Mouse (Mus musculus) midbrain, embryonic 10.5 days (tissue): ENCODE data around the gene Spdye4c. TPM values are rescaled to one million over a fixed set of nuclear protein-coding genes. Genes with fewer than 3 reads are reported as not detected.

Experiments used
- DNase-seq: peaks from one replicate; pipeline ENCODE4 v3.0.0-alpha.2; 2017; ENCODE audit warnings: low spot score
- H3K27ac ChIP-seq: fragments of 300-500 bp; sonication (generic); replicated peaks from 2 replicates; pipeline ENCODE4 v1.5.1; 2016; ENCODE audit warnings: mild to moderate bottlenecking
- H3K27me3 ChIP-seq: fragments of 300-500 bp; sonication (generic); 2 replicates; pipeline ENCODE4 v1.6.1; 2016; ENCODE audit warnings: low read depth, mild to moderate bottlenecking; ENCODE audit not compliant: poor library complexity, severe bottlenecking
- H3K36me3 ChIP-seq: fragments of 300-500 bp; sonication (generic); 2 replicates; pipeline ENCODE4 v1.6.1; 2016; ENCODE audit warnings: mild to moderate bottlenecking, moderate library complexity
- H3K4me1 ChIP-seq: fragments of 300-500 bp; sonication (generic); 2 replicates; pipeline ENCODE4 v1.6.1; 2016
- H3K4me3 ChIP-seq: fragments of 300-500 bp; sonication (generic); 2 replicates; pipeline ENCODE4 v1.5.1; 2016; ENCODE audit warnings: mild to moderate bottlenecking, moderate library complexity
- H3K9me3 ChIP-seq: fragments of 300-500 bp; sonication (generic); replicated peaks from 2 replicates; pipeline ENCODE4 v1.6.1; 2016; ENCODE audit warnings: mild to moderate bottlenecking
- WGBS: fragments of 180-500 bp; shearing (Covaris S2); methylation state at CpG from one replicate; pipeline ENCODE4 v1.1.7; 2016; 5-methylcytosine and 5-hydroxymethylcytosine counted together
- polyA plus RNA-seq: library from polyadenylated mRNA; unstranded; fragments of >200 nt; fragmentation: Nextera tagmentation; extraction: Ambion mirVana; gene quantifications from 2 replicates; pipeline ENCODE4 v1.2.1, GENCODE M21; 2016

Gene Spdye4c
- polyA plus RNA-seq, 1 experiment from 2014 or later, result not detected

DNA sequence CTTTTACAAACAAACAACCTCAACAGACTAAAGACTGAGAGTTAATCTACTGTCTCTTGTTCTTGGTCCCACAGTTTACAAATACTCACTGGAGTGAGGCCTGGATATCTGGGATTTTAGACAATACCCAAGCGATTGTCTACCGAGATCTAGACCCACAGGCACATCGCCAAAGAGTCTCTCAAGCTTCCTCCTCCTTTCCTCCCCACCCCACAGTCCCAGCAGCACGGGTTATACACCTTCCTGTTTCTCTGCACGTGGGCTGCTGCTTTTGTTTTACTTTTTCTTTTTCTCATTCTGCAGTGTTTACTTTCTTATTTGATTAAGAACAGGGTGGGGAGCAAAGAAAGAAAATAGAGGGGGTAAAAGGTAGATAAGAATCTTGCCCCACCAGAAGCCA, 22.4 kb downstream of the Spdye4c start:
- H3K4me1 ChIP-seq, result no peaks in the 10 kb centered on the region
- peaks cover 94% of the 10 kb centered on the region for H3K36me3 ChIP-seq
- H3K4me3 ChIP-seq, result no peak overlapping the region
- WGBS, result 91% methylated on average over 5 of the region's 5 CpGs
- no peaks in the 10 kb centered on the region for H3K27me3 ChIP-seq
- H3K27ac ChIP-seq, result no peak overlapping the region
- DNase-seq, result no peak
- no peaks in the 10 kb centered on the region for H3K9me3 ChIP-seq

DNA sequence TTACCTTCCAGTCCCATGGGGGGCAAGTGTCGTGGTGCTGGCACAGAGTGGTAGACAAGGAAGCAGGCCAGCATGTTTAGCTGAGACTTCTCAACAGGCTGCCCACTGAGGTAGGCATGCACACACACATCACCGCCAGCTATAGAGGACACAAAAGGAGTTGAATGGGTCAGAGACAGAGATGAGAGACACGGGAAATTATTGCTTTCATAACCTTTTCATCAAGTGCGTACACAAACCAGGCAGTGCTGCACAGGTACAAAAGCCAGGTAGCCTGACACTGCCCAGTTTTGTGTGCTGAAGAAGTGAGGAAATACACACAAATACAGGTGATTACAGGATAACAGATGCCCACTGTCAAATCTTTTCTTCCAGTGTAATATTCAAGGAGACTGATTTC, 24.4 kb downstream of the Spdye4c start:
- H3K4me3 ChIP-seq, result no peak overlapping the region
- no peaks in the 10 kb centered on the region for H3K9me3 ChIP-seq
- H3K36me3 ChIP-seq, result peaks cover 99% of the 10 kb centered on the region
- H3K4me1 ChIP-seq, result no peaks in the 10 kb centered on the region
- WGBS, result 90% methylated on average over 4 of the region's 4 CpGs
- H3K27me3 ChIP-seq, result no peaks in the 10 kb centered on the region
- DNase-seq, result no peak
- H3K27ac ChIP-seq, result no peak overlapping the region

DNA sequence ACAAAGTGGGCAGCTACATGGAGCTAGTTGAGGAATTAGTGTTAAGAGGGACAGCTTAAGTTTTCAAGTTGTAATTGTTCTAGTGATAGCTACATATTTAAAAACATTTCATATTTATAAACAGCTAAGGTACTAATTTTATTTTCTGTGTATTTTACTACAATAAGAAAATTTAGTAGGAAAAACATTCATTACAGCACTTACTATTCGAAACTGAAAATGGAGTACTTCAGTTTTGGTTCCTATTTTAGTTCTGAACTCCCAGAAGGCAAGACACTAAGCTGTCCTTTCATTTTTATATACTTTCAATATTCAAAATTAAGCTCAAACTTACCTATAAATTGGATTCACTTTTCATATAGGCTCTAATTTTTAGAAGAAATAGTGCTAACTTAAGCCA, 29.6 kb downstream of the Spdye4c start:
- Histone ChIP-seq H3K4me3 (no peak overlapping the region), H3K4me1 (no peaks in the 10 kb centered on the region), H3K27ac (no peak overlapping the region), H3K27me3 (no peaks in the 10 kb centered on the region), H3K36me3 (peaks cover 99% of the 10 kb centered on the region), H3K9me3 (no peaks in the 10 kb centered on the region)
- DNase-seq, result no peak
- 79% methylated on average over 1 of the region's 1 CpGs for WGBS

Other genes starting within 250 kb of the Spdye4c start
- 73.9 and 78.3 TPM in 2 replicates for gene Anapc1, start 96.2 kb downstream of the Spdye4c start, polyA plus RNA-seq
- gene Mertk, start 107.7 kb downstream of the Spdye4c start, polyA plus RNA-seq, result 3.1 and 3.7 TPM in 2 replicates
- gene Tmem87b, start 226.9 kb downstream of the Spdye4c start, polyA plus RNA-seq, result 21.7 and 26.8 TPM in 2 replicates